Mouse (Mus musculus) forebrain, embryonic 13.5 days (tissue): Measurements from ENCODE around the gene Picalm. TPM values are rescaled to one million over a fixed set of nuclear protein-coding genes. Genes with fewer than 3 reads are reported as not detected.
"Not testable (repeated sequence)": the region's sequence is repeated elsewhere in the genome, so short reads cannot be mapped to it uniquely, and the experiment has no call there.

Source experiments
- ATAC-seq: fragments of 200-750 bp; cut with Nextera tagmentation; 2 replicates; pipeline ENCODE4 v1.8.0; 2017
- H3K27ac ChIP-seq: fragments of 300-500 bp; sonication (generic); 2 replicates; pipeline ENCODE4 v1.5.1; 2015; ENCODE audit warnings: inconsistent platforms, mild to moderate bottlenecking, moderate library complexity
- H3K27me3 ChIP-seq: fragments of 300-500 bp; sonication (generic); 2 replicates; pipeline ENCODE4 v1.6.1; 2015; ENCODE audit warnings: mild to moderate bottlenecking, inconsistent platforms
- H3K36me3 ChIP-seq: fragments of 300-500 bp; sonication (generic); 2 replicates; pipeline ENCODE4 v1.6.1; 2015; ENCODE audit warnings: mild to moderate bottlenecking, inconsistent platforms; ENCODE audit not compliant: poor library complexity, severe bottlenecking
- H3K4me1 ChIP-seq: fragments of 300-500 bp; sonication (generic); 2 replicates; pipeline ENCODE4 v1.6.1; 2015; ENCODE audit warnings: inconsistent platforms
- H3K4me2 ChIP-seq: fragments of 300-500 bp; sonication (generic); 2 replicates; pipeline ENCODE4 v1.6.1; 2015; ENCODE audit warnings: inconsistent platforms, mild to moderate bottlenecking, moderate library complexity
- H3K4me3 ChIP-seq: fragments of 300-500 bp; sonication (generic); 2 replicates; pipeline ENCODE4 v1.5.1; 2015; ENCODE audit warnings: mild to moderate bottlenecking, inconsistent platforms
- H3K9ac ChIP-seq: fragments of 300-500 bp; sonication (generic); 2 replicates; pipeline ENCODE4 v1.6.1; 2015; ENCODE audit warnings: mild to moderate bottlenecking, inconsistent platforms
- H3K9me3 ChIP-seq: fragments of 300-500 bp; sonication (generic); replicated peaks from 2 replicates; pipeline ENCODE4 v1.6.1; 2016; ENCODE audit warnings: inconsistent platforms
- WGBS: fragments of 180-500 bp; shearing (Covaris S2); methylation state at CpG from one replicate; pipeline ENCODE4 v1.1.7; 2015; 5-methylcytosine and 5-hydroxymethylcytosine counted together
- polyA plus RNA-seq: library from polyadenylated mRNA; unstranded; fragments of >200 nt; fragmentation: Nextera tagmentation; extraction: Ambion mirVana; gene quantifications from 2 replicates; pipeline ENCODE4 v1.2.1, GENCODE M21; 2015

The Picalm gene
- polyA plus RNA-seq, 1 experiment from 2014 or later, result 40.9 TPM

- H3K27ac ChIP-seq, result no peak overlapping the region
- H3K9ac ChIP-seq, result no peak overlapping the region
- no peaks in the 10 kb centered on the region for H3K36me3 ChIP-seq
- no peaks in the 10 kb centered on the region for H3K27me3 ChIP-seq
- no peaks in the 10 kb centered on the region for H3K4me1 ChIP-seq
- 89% methylated on average over 4 of the region's 4 CpGs for WGBS
- no peak for ATAC-seq
- H3K4me3 ChIP-seq, result no peak overlapping the region
- H3K9me3 ChIP-seq, result no peaks in the 10 kb centered on the region
- no peak overlapping the region for H3K4me2 ChIP-seq
Observed at GRCm38 (mm10) chr7:90228075-90228474, 98.1 kb downstream of the Picalm start.

- H3K27ac ChIP-seq, H3K36me3 ChIP-seq, H3K9ac ChIP-seq, H3K27me3 ChIP-seq, H3K4me2 ChIP-seq, ATAC-seq, H3K4me1 ChIP-seq, H3K9me3 ChIP-seq, H3K4me3 ChIP-seq: not testable (repeated sequence)
Observed at GRCm38 (mm10) chr7:90228884-90229283, 98.9 kb downstream of the Picalm start.

GRCm38 (mm10) chr7:90231431-90231830, 101.4 kb downstream of the Picalm start:
- WGBS, result 61% methylated on average over 9 of the region's 9 CpGs
- peaks cover 5% of the 10 kb centered on the region; the same call in 1 of the 2 replicates for H3K4me1 ChIP-seq

GRCm38 (mm10) chr7:90233921-90234320, 103.9 kb downstream of the Picalm start:
- Histone ChIP-seq H3K4me3 (no peak overlapping the region), H3K27me3 (no peaks in the 10 kb centered on the region), H3K9me3 (no peaks in the 10 kb centered on the region), H3K9ac (no peak overlapping the region), H3K36me3 (no peaks in the 10 kb centered on the region), H3K4me1 (peaks cover 5% of the 10 kb centered on the region; the same call in 1 of the 2 replicates), H3K27ac (no peak overlapping the region), H3K4me2 (no peak overlapping the region)
- ATAC-seq, result no peak
- WGBS, result 74% methylated on average over 4 of the region's 4 CpGs

More at GRCm38 (mm10) chr7:90231431-90231830, 101.4 kb downstream of the Picalm start:
- Histone ChIP-seq H3K27me3 (no peaks in the 10 kb centered on the region), H3K9me3 (no peaks in the 10 kb centered on the region), H3K4me2 (no peak overlapping the region), H3K9ac (no peak overlapping the region), H3K27ac (no peak overlapping the region), H3K4me3 (no peak overlapping the region), H3K36me3 (no peaks in the 10 kb centered on the region)
- ATAC-seq, result no peak

GRCm38 (mm10) chr7:90236289-90236905, 106.4 kb downstream of the Picalm start:
- Histone ChIP-seq H3K9me3 (no peaks in the 10 kb centered on the region), H3K27me3 (no peaks in the 10 kb centered on the region), H3K27ac (no peak overlapping the region), H3K36me3 (no peaks in the 10 kb centered on the region), H3K4me2 (no peak overlapping the region), H3K4me3 (no peak overlapping the region), H3K4me1 (peaks cover 5% of the 10 kb centered on the region; the same call in 1 of the 2 replicates), H3K9ac (no peak overlapping the region)
- WGBS, result 24% methylated on average over 4 of the region's 4 CpGs
- ATAC-seq, result no peak

GRCm38 (mm10) chr7:90243151-90243550, 113.1 kb downstream of the Picalm start:
- no peak for ATAC-seq
- WGBS, result 91% methylated on average over 6 of the region's 6 CpGs
- Histone ChIP-seq H3K9ac (no peak overlapping the region), H3K4me3 (no peak overlapping the region), H3K4me1 (no peaks in the 10 kb centered on the region), H3K9me3 (no peaks in the 10 kb centered on the region), H3K4me2 (no peak overlapping the region), H3K27me3 (no peaks in the 10 kb centered on the region), H3K27ac (no peak overlapping the region), H3K36me3 (no peaks in the 10 kb centered on the region)

- H3K4me2 ChIP-seq, result no peak overlapping the region
- 87% methylated on average over 5 of the region's 5 CpGs for WGBS
- no peak overlapping the region for H3K9ac ChIP-seq
- no peak overlapping the region for H3K27ac ChIP-seq
- H3K4me1 ChIP-seq, result no peaks in the 10 kb centered on the region
- H3K9me3 ChIP-seq, result no peaks in the 10 kb centered on the region
- ATAC-seq, result no peak
- no peaks in the 10 kb centered on the region for H3K36me3 ChIP-seq
- no peak overlapping the region for H3K4me3 ChIP-seq
- H3K27me3 ChIP-seq, result no peaks in the 10 kb centered on the region
Observed at GRCm38 (mm10) chr7:90243643-90244042, 113.6 kb downstream of the Picalm start.

- Histone ChIP-seq H3K4me3 (no peak overlapping the region), H3K4me1 (no peaks in the 10 kb centered on the region), H3K36me3 (no peaks in the 10 kb centered on the region), H3K27ac (no peak overlapping the region), H3K4me2 (no peak overlapping the region), H3K9me3 (no peaks in the 10 kb centered on the region), H3K27me3 (no peaks in the 10 kb centered on the region), H3K9ac (no peak overlapping the region)
- ATAC-seq, result no peak
- WGBS, result 72% methylated on average over 5 of the region's 5 CpGs
Observed at GRCm38 (mm10) chr7:90252946-90253345, 122.9 kb downstream of the Picalm start.

- H3K4me2 ChIP-seq, result no peak overlapping the region
- no peak overlapping the region for H3K9ac ChIP-seq
- no peak overlapping the region for H3K4me3 ChIP-seq
- no peak for ATAC-seq
- WGBS, result 91% methylated on average over 2 of the region's 2 CpGs
- peaks cover 12% of the 10 kb centered on the region for H3K4me1 ChIP-seq
- H3K9me3 ChIP-seq, result no peaks in the 10 kb centered on the region
- no peaks in the 10 kb centered on the region for H3K36me3 ChIP-seq
- H3K27ac ChIP-seq, result no peak overlapping the region
- H3K27me3 ChIP-seq, result no peaks in the 10 kb centered on the region
Observed at GRCm38 (mm10) chr7:90258701-90259100, 128.7 kb downstream of the Picalm start.

- Histone ChIP-seq H3K27ac (no peak overlapping the region), H3K9me3 (no peaks in the 10 kb centered on the region), H3K4me2 (no peak overlapping the region), H3K4me1 (peaks cover 12% of the 10 kb centered on the region), H3K9ac (no peak overlapping the region), H3K4me3 (no peak overlapping the region), H3K27me3 (no peaks in the 10 kb centered on the region), H3K36me3 (no peaks in the 10 kb centered on the region)
- ATAC-seq, result no peak
- 89% methylated on average over 2 of the region's 2 CpGs for WGBS
Observed at GRCm38 (mm10) chr7:90259899-90260298, 129.9 kb downstream of the Picalm start.

- WGBS, result 14% methylated on average over 7 of the region's 7 CpGs
- no peaks in the 10 kb centered on the region for H3K27me3 ChIP-seq
- no peaks in the 10 kb centered on the region for H3K36me3 ChIP-seq
- peak; percentile 89 for ATAC-seq
- H3K9ac ChIP-seq, result no peak overlapping the region
- no peak overlapping the region for H3K4me3 ChIP-seq
- peaks cover 17% of the 10 kb centered on the region for H3K4me1 ChIP-seq
- H3K4me2 ChIP-seq, result peak overlapping the region; percentile 47
- H3K9me3 ChIP-seq, result no peaks in the 10 kb centered on the region
- peak overlapping the region; percentile 78 for H3K27ac ChIP-seq
Observed at GRCm38 (mm10) chr7:90261902-90262599, 132.0 kb downstream of the Picalm start.
